8 mouse cellular contexts compared by ENCODE assay signal in genomic region chr13:108214081-108214484, GRCm38 (mm10). TPM values are rescaled to one million over a fixed set of nuclear protein-coding genes. Genes with fewer than 3 reads are reported as not detected.
A peak's percentile ranks its signal among the peaks of the same experiment; 100 is the strongest.
DNase-seq lines count a peak whose midpoint lies in the region; ATAC-seq and TF ChIP-seq lines count a peak whose summit lies in the region.

Gene Elovl7 (plus strand): TSS chr13:108214404.

- in situ Hi-C loops in ES-E14 (cut with MboI; ENCODE audit: low sequenced_read_pairs in 2 of 2, unreplicated experiment in 2 of 2): no loop called here

- H3K4me2 ChIP-seq in forebrain, embryonic 16.5 days (ENCODE audit: low read length): peak within 1 kb of the TSS; percentile 100
- H3K4me2 ChIP-seq in lung, embryonic 15.5 days: peak within 1 kb of the TSS; percentile 98

- no peaks in the 10 kb centered on the region for H3K9me3 ChIP-seq in ES-E14 (ENCODE audit: control insufficient read depth, insufficient read depth, low read depth, low read length)
- H3K9me3 ChIP-seq in forebrain, embryonic 16.5 days (ENCODE audit: control insufficient read depth, low read length): no peaks in the 10 kb centered on the region
- H3K9me3 ChIP-seq in lung, embryonic 15.5 days: no peaks in the 10 kb centered on the region

- H3K27me3 ChIP-seq in forebrain, embryonic 16.5 days (replicated peaks; ENCODE audit: control insufficient read depth, insufficient read depth, low read length): 0 out of 2 replicates have a peak, but pooled peaks cover 8% of the 10 kb centered on the region
- H3K27me3 ChIP-seq in lung, embryonic 15.5 days: peaks cover 31% of the 10 kb centered on the region

- H3K36me3 ChIP-seq in ES-E14 (ENCODE audit: control insufficient read depth, insufficient read depth, low read length, poor library complexity, severe bottlenecking): no peaks in the 10 kb centered on the region
- H3K36me3 ChIP-seq in forebrain, embryonic 16.5 days (ENCODE audit: control insufficient read depth, insufficient read depth): no peaks in the 10 kb centered on the region
- H3K36me3 ChIP-seq in lung, embryonic 15.5 days: no peaks in the 10 kb centered on the region

- H3K4me3 ChIP-seq in ES-E14 (ENCODE audit: insufficient read depth in 1 of 2, low read depth in 1 of 2, low read length in 2 of 2, poor library complexity in 1 of 2, severe bottlenecking in 1 of 2): peak within 1 kb of the TSS; percentile 75 to 89
- peak within 1 kb of the TSS; percentile 78 for H3K4me3 ChIP-seq in forebrain, embryonic 16.5 days (replicated peaks; ENCODE audit: low read length)
- H3K4me3 ChIP-seq in lung, embryonic 15.5 days: peak within 1 kb of the TSS; percentile 69

- no peak within 1 kb of the TSS for H3K27ac ChIP-seq in ES-E14 (ENCODE audit: insufficient read depth, low read depth, low read length, poor library complexity, severe bottlenecking)
- H3K27ac ChIP-seq in forebrain, embryonic 16.5 days (ENCODE audit: low read length): no peak within 1 kb of the TSS
- H3K27ac ChIP-seq in lung, embryonic 15.5 days: no peak within 1 kb of the TSS

- under 1% methylated on average over 39 of the region's 40 CpGs for WGBS in forebrain, embryonic 16.5 days
- 0% methylated on average over 28 of the region's 40 CpGs for WGBS in lung, embryonic 15.5 days

- peak within 1 kb of the TSS; percentile 80 for H3K9ac ChIP-seq in ES-E14 (ENCODE audit: insufficient read depth, low read depth, low read length, poor library complexity, severe bottlenecking)
- H3K9ac ChIP-seq in forebrain, embryonic 16.5 days (replicated peaks; ENCODE audit: low read depth, low read length): peak within 1 kb of the TSS; percentile 79
- H3K9ac ChIP-seq in lung, embryonic 15.5 days: peak within 1 kb of the TSS; percentile 64

- peak; percentile 95 for ATAC-seq in forebrain, embryonic 16.5 days
- peak; percentile 89 to 92 for ATAC-seq in hematopoietic stem cell, adult 5-6 weeks (replicated peaks in 1 of 2; ENCODE audit: insufficient read depth in 1 of 2, low FRiP score in 2 of 2, low TSS enrichment in 1 of 2, low read depth in 1 of 2, poor library complexity in 2 of 2, severe bottlenecking in 2 of 2)
- peak; percentile 96 for ATAC-seq in lung, embryonic 15.5 days (ENCODE audit: borderline replicate concordance, extremely low read depth, low FRiP score, low TSS enrichment)

- peaks cover 4 to 8% of the 10 kb centered on the region in 2 experiments; a peak in 2 of 4 replicates for H3K4me1 ChIP-seq in ES-E14 (ENCODE audit: control insufficient read depth in 2 of 2, insufficient read depth in 2 of 2, low read length in 2 of 2, poor library complexity in 1 of 2)
- peaks cover 10% of the 10 kb centered on the region for H3K4me1 ChIP-seq in forebrain, embryonic 16.5 days (replicated peaks; ENCODE audit: control insufficient read depth, insufficient read depth, low read length)
- peaks cover 21% of the 10 kb centered on the region for H3K4me1 ChIP-seq in lung, embryonic 15.5 days

- no peak for DNase-seq in ES-E14 (ENCODE audit: low read depth, low spot score)
- peak; percentile 82 for DNase-seq in cerebellum, adult 11 months
- DNase-seq in layer of hippocampus, adult 9-11 months: peak; percentile 87
- peak; percentile 35 for DNase-seq in ovary, postnatal 10 days (ENCODE audit: low spot score)
- DNase-seq in thymus, postnatal 10 days (ENCODE audit: low spot score in 2 of 2): peak; percentile 83 to 87

TF ChIP-seq in ES-E14, 5 proteins besides CTCF, POLR2A, EP300 and RAD21:
- no peak for TF ChIP-seq CHD2 (IDR thresholded peaks at IDR 0.05; ENCODE audit: low read depth, low read length)
- no peak for TF ChIP-seq HCFC1 (IDR thresholded peaks at IDR 0.05; ENCODE audit: borderline replicate concordance, insufficient read depth, low read length)
- no peak for TF ChIP-seq ZC3H11A (IDR thresholded peaks at IDR 0.05; ENCODE audit: borderline replicate concordance, low read depth, low read length)
- TF ChIP-seq ZNF384 (IDR thresholded peaks at IDR 0.05; ENCODE audit: low read depth, low read length): no peak
- TF ChIP-seq MAFK (IDR thresholded peaks at IDR 0.05; ENCODE audit: insufficient read depth, low read depth, low read length): no peak
TF ChIP-seq in ES-E14: peak in this region for 0.

RNA-seq across cellular contexts. Expression of gene Elovl7, which starts in this region (rescaled TPM):
- 1.4 and 2.2 TPM in 2 replicates for total RNA-seq in ES-E14 (2012; rRNA removed)
- polyA plus RNA-seq in forebrain, embryonic 16.5 days (2015; fragmentation: Nextera tagmentation; extraction: Ambion mirVana): 1.8 and 2.4 TPM in 2 replicates
- 4.0 and 4.6 TPM in 2 replicates for total RNA-seq in hematopoietic stem cell, adult 5-6 weeks (2017)
- polyA plus RNA-seq in lung, embryonic 15.5 days (2015; fragmentation: Nextera tagmentation; extraction: Ambion mirVana): 10.2 and 11.5 TPM in 2 replicates
